Comparison of ENCODE assay signal across 8 mouse cellular contexts in genomic region chr2:91078314-91079025, GRCm38 (mm10). TPM values are rescaled to one million over a fixed set of nuclear protein-coding genes. Genes with fewer than 3 reads are reported as not detected.
DNase-seq lines count a peak whose midpoint lies in the region; ATAC-seq and TF ChIP-seq lines count a peak whose summit lies in the region.

No protein-coding gene starts in this region.

- DNase-seq in adrenal gland, postnatal 14 days = peak; percentile 39
- DNase-seq in adrenal gland, adult 2 months = no peak
- DNase-seq in testis, postnatal 10 days (ENCODE audit: low spot score) = no peak
- no peak for DNase-seq in adrenal gland, adult 18-20 months (ENCODE audit: low spot score in 2 of 2)
- no peak for DNase-seq in c-Kit-positive CD71-positive TER-119-positive erythroid progenitor cells, embryonic 14.5 days (ENCODE audit: low spot score)

- no peaks in the 10 kb centered on the region; the same call in 1 of the 2 replicates for H3K27me3 ChIP-seq in testis, adult 2 months (ENCODE audit: control insufficient read depth, insufficient read depth, low read length)
- H3K27me3 ChIP-seq in hindbrain, embryonic 16.5 days (replicated peaks; ENCODE audit: control insufficient read depth, insufficient read depth, low read length) = no peaks in the 10 kb centered on the region
- H3K27me3 ChIP-seq in midbrain, embryonic 12.5 days = no peaks in the 10 kb centered on the region; the same call in 1 of the 2 replicates

- H3K9me3 ChIP-seq in hindbrain, embryonic 16.5 days (ENCODE audit: control insufficient read depth, low read length) = no peaks in the 10 kb centered on the region
- no peaks in the 10 kb centered on the region for H3K9me3 ChIP-seq in midbrain, embryonic 12.5 days

- peak overlapping the region; percentile 72 for H3K4me3 ChIP-seq in testis, adult 2 months (ENCODE audit: control insufficient read depth, low read depth, low read length)
- H3K4me3 ChIP-seq in hindbrain, embryonic 16.5 days (ENCODE audit: low read length) = peak overlapping the region; percentile 54
- peak overlapping the region; percentile 50 for H3K4me3 ChIP-seq in midbrain, embryonic 12.5 days

- peak; percentile 81 for ATAC-seq in hindbrain, embryonic 16.5 days
- peak; percentile 84 for ATAC-seq in midbrain, embryonic 12.5 days (ENCODE audit: low FRiP score, low read depth)

- no peak for TF ChIP-seq CTCF in testis, adult 2 months (IDR thresholded peaks at IDR 0.05; ENCODE audit: control insufficient read depth, insufficient read depth, insufficient replicate concordance, low read depth, low read length)

- WGBS in hindbrain, embryonic 16.5 days = 1% methylated on average over 16 of the region's 36 CpGs
- 2% methylated on average over 18 of the region's 36 CpGs for WGBS in midbrain, embryonic 12.5 days

- no peaks in the 10 kb centered on the region for H3K36me3 ChIP-seq in testis, adult 2 months (ENCODE audit: control insufficient read depth, insufficient read depth, low read length)
- H3K36me3 ChIP-seq in hindbrain, embryonic 16.5 days (ENCODE audit: control insufficient read depth, insufficient read depth, low read length) = no peaks in the 10 kb centered on the region
- H3K36me3 ChIP-seq in midbrain, embryonic 12.5 days = no peaks in the 10 kb centered on the region

- H3K4me1 ChIP-seq in testis, adult 2 months (ENCODE audit: control insufficient read depth, insufficient read depth, low read length) = peaks cover 15% of the 10 kb centered on the region
- peaks cover 4% of the 10 kb centered on the region for H3K4me1 ChIP-seq in hindbrain, embryonic 16.5 days (ENCODE audit: control insufficient read depth, insufficient read depth, low read depth, low read length)
- peaks cover 15% of the 10 kb centered on the region for H3K4me1 ChIP-seq in midbrain, embryonic 12.5 days

- no peak for TF ChIP-seq POLR2A in testis, adult 2 months (IDR thresholded peaks at IDR 0.05; ENCODE audit: control insufficient read depth, low read depth, low read length)

- no peak overlapping the region for H3K27ac ChIP-seq in testis, adult 2 months (ENCODE audit: control insufficient read depth, insufficient read depth, low read depth, low read length)
- peak overlapping the region; percentile 48; the same call in 1 of the 2 replicates for H3K27ac ChIP-seq in hindbrain, embryonic 16.5 days (ENCODE audit: low read depth, low read length)
- H3K27ac ChIP-seq in midbrain, embryonic 12.5 days (replicated peaks) = peak overlapping the region; percentile 44; the same call in 1 of the 2 replicates

- H3K4me2 ChIP-seq in hindbrain, embryonic 16.5 days (ENCODE audit: low read length) = peak overlapping the region; percentile 97
- H3K4me2 ChIP-seq in midbrain, embryonic 12.5 days (replicated peaks) = peak overlapping the region; percentile 90

- H3K9ac ChIP-seq in hindbrain, embryonic 16.5 days (ENCODE audit: low read depth, low read length) = peak overlapping the region; percentile 79
- H3K9ac ChIP-seq in midbrain, embryonic 12.5 days (replicated peaks) = peak overlapping the region; percentile 65

RNA-seq across cellular contexts. Expression of gene Spi1, which starts 3.7 kb away (rescaled TPM):
- 2.9 and 5.4 TPM in 2 replicates for total RNA-seq in adrenal gland, postnatal 14 days (2021)
- 1 to 10 TPM; 5.0 to 7.1 TPM for total RNA-seq in adrenal gland, adult 2 months (2021)
- 17.6 and 21.9 TPM in 2 replicates for polyA plus RNA-seq in adrenal gland, adult 2 months (2012; rRNA removed)
- polyA plus RNA-seq in testis, adult 2 months (2012; rRNA removed) = 2.5 and 2.9 TPM in 2 replicates
- polyA plus RNA-seq in hindbrain, embryonic 16.5 days (2015; fragmentation: Nextera tagmentation; extraction: Ambion mirVana) = 3.4 and 4.2 TPM in 2 replicates
- 3.3 and 4.8 TPM in 2 replicates for polyA plus RNA-seq in midbrain, embryonic 12.5 days (2016; fragmentation: Nextera tagmentation; extraction: Ambion mirVana)
- 1 to 10 TPM; 5.3 to 9.9 TPM for total RNA-seq in adrenal gland, adult 18-20 months (2021)

RNA-seq across cellular contexts. Expression of gene Slc39a13, which starts 8.3 kb away (rescaled TPM):
- total RNA-seq in adrenal gland, postnatal 14 days (2021) = 24.1 and 27.3 TPM in 2 replicates
- total RNA-seq in adrenal gland, adult 2 months (2021) = 10 to 100 TPM; 27.7 to 36.7 TPM
- 60.4 and 66.7 TPM in 2 replicates for polyA plus RNA-seq in adrenal gland, adult 2 months (2012; rRNA removed)
- 65.7 and 67.9 TPM in 2 replicates for polyA plus RNA-seq in testis, adult 2 months (2012; rRNA removed)
- 30.1 and 35.8 TPM in 2 replicates for polyA plus RNA-seq in hindbrain, embryonic 16.5 days (2015; fragmentation: Nextera tagmentation; extraction: Ambion mirVana)
- polyA plus RNA-seq in midbrain, embryonic 12.5 days (2016; fragmentation: Nextera tagmentation; extraction: Ambion mirVana) = 29.4 and 30.8 TPM in 2 replicates
- 10 to 100 TPM; 25.1 to 30.4 TPM for total RNA-seq in adrenal gland, adult 18-20 months (2021)

RNA-seq across cellular contexts. Expression of gene Psmc3, which starts 24.7 kb away (rescaled TPM):
- 179 and 190 TPM in 2 replicates for total RNA-seq in adrenal gland, postnatal 14 days (2021)
- total RNA-seq in adrenal gland, adult 2 months (2021) = 100 to 1,000 TPM; 235 to 255 TPM
- 28.1 and 31.9 TPM in 2 replicates for polyA plus RNA-seq in adrenal gland, adult 2 months (2012; rRNA removed)
- polyA plus RNA-seq in testis, adult 2 months (2012; rRNA removed) = 435 and 494 TPM in 2 replicates
- 229 and 270 TPM in 2 replicates for polyA plus RNA-seq in hindbrain, embryonic 16.5 days (2015; fragmentation: Nextera tagmentation; extraction: Ambion mirVana)
- 283 and 291 TPM in 2 replicates for polyA plus RNA-seq in midbrain, embryonic 12.5 days (2016; fragmentation: Nextera tagmentation; extraction: Ambion mirVana)
- total RNA-seq in adrenal gland, adult 18-20 months (2021) = 100 to 1,000 TPM; 197 to 212 TPM

RNA-seq across cellular contexts. Expression of gene Mybpc3, which starts 39.5 kb away (rescaled TPM):
- total RNA-seq in adrenal gland, postnatal 14 days (2021) = 0.15 TPM in 1 of 2 replicates, not detected in the other
- total RNA-seq in adrenal gland, adult 2 months (2021) = under 1 TPM; 0.07 to 0.09 TPM
- not detected in 2 replicates for polyA plus RNA-seq in adrenal gland, adult 2 months (2012; rRNA removed)
- 0.04 TPM in 1 of 2 replicates, not detected in the other for polyA plus RNA-seq in testis, adult 2 months (2012; rRNA removed)
- 0.04 and 0.05 TPM in 2 replicates for polyA plus RNA-seq in hindbrain, embryonic 16.5 days (2015; fragmentation: Nextera tagmentation; extraction: Ambion mirVana)
- polyA plus RNA-seq in midbrain, embryonic 12.5 days (2016; fragmentation: Nextera tagmentation; extraction: Ambion mirVana) = 0.16 and 0.32 TPM in 2 replicates
- total RNA-seq in adrenal gland, adult 18-20 months (2021) = under 1 TPM; 0.07 to 0.19 TPM

RNA-seq across cellular contexts. Expression of gene Rapsn, which starts 43.0 kb away (rescaled TPM):
- 1.4 and 2.4 TPM in 2 replicates for total RNA-seq in adrenal gland, postnatal 14 days (2021)
- total RNA-seq in adrenal gland, adult 2 months (2021) = 1 to 10 TPM in 1 of 2 experiments, under 1 TPM in 1; 0.72 to 3.1 TPM
- polyA plus RNA-seq in adrenal gland, adult 2 months (2012; rRNA removed) = 3.8 and 5.0 TPM in 2 replicates
- polyA plus RNA-seq in testis, adult 2 months (2012; rRNA removed) = 6.7 and 7.1 TPM in 2 replicates
- polyA plus RNA-seq in hindbrain, embryonic 16.5 days (2015; fragmentation: Nextera tagmentation; extraction: Ambion mirVana) = 1.1 and 2.1 TPM in 2 replicates
- 0.94 and 1.4 TPM in 2 replicates for polyA plus RNA-seq in midbrain, embryonic 12.5 days (2016; fragmentation: Nextera tagmentation; extraction: Ambion mirVana)
- 1 to 10 TPM in 1 of 2 experiments, under 1 TPM in 1; 0.93 to 1.6 TPM for total RNA-seq in adrenal gland, adult 18-20 months (2021)
